Mouse (Mus musculus) forebrain, embryonic 10.5 days (tissue): Measurements from ENCODE around the gene Kcnf1. TPM values are rescaled to one million over a fixed set of nuclear protein-coding genes. Genes with fewer than 3 reads are reported as not detected.

Experiments used
- DNase-seq: peaks from one replicate; pipeline ENCODE4 v3.0.0-alpha.2; 2017; ENCODE audit warnings: low spot score; ENCODE audit errors: extremely low spot score
- H3K27ac ChIP-seq: fragments of 300-500 bp; sonication (generic); 2 replicates; pipeline ENCODE4 v1.5.1; 2016; ENCODE audit warnings: mild to moderate bottlenecking
- H3K27me3 ChIP-seq: fragments of 300-500 bp; sonication (generic); 2 replicates; pipeline ENCODE4 v1.6.1; 2016; ENCODE audit warnings: mild to moderate bottlenecking; ENCODE audit not compliant: poor library complexity, severe bottlenecking
- H3K36me3 ChIP-seq: fragments of 300-500 bp; sonication (generic); replicated peaks from 2 replicates; pipeline ENCODE4 v1.6.1; 2016; ENCODE audit warnings: mild to moderate bottlenecking, moderate library complexity
- H3K4me1 ChIP-seq: fragments of 300-500 bp; sonication (generic); 2 replicates; pipeline ENCODE4 v1.6.1; 2016
- H3K4me3 ChIP-seq: fragments of 300-500 bp; sonication (generic); 2 replicates; pipeline ENCODE4 v1.5.1; 2016; ENCODE audit warnings: mild to moderate bottlenecking, moderate library complexity
- H3K9me3 ChIP-seq: fragments of 300-500 bp; sonication (generic); 2 replicates; pipeline ENCODE4 v1.6.1; 2016; ENCODE audit warnings: mild to moderate bottlenecking, moderate library complexity
- WGBS: fragments of 180-500 bp; shearing (Covaris S2); methylation state at CpG from one replicate; pipeline ENCODE4 v1.1.7; 2016; 5-methylcytosine and 5-hydroxymethylcytosine counted together
- polyA plus RNA-seq: library from polyadenylated mRNA; unstranded; fragments of >200 nt; fragmentation: Nextera tagmentation; extraction: Ambion mirVana; gene quantifications from 2 replicates; pipeline ENCODE4 v1.2.1, GENCODE M21; 2016

Kcnf1 gene
- polyA plus RNA-seq: 0.50 and 0.62 TPM in 2 replicates

- DNase-seq: no peak
- Histone ChIP-seq H3K27me3 (peaks cover 55% of the 10 kb centered on the region), H3K9me3 (no peaks in the 10 kb centered on the region), H3K4me3 (peak within 1 kb of the TSS; percentile 69), H3K36me3 (no peaks in the 10 kb centered on the region), H3K4me1 (peaks cover 18% of the 10 kb centered on the region), H3K27ac (peak within 1 kb of the TSS; percentile 83)
- WGBS: 13% methylated on average over 4 of the region's 4 CpGs
These were observed at the start of gene Kcnf1 for GRCm38 (mm10) chr12:17176757-17177092. Gene Kcnf1, minus strand, starts transcription at chr12:17176888.

- no peaks in the 10 kb centered on the region for H3K9me3 ChIP-seq
- H3K27me3 ChIP-seq: no peaks in the 10 kb centered on the region
- WGBS: 89% methylated on average over 5 of the region's 5 CpGs
- 0 out of 2 replicates have a peak, but pooled peaks cover 8% of the 10 kb centered on the region for H3K4me1 ChIP-seq
- H3K4me3 ChIP-seq: no peak overlapping the region
- DNase-seq: no peak
- no peaks in the 10 kb centered on the region for H3K36me3 ChIP-seq
- H3K27ac ChIP-seq: no peak overlapping the region
These were observed 48.3 kb upstream of the Kcnf1 start for GRCm38 (mm10) chr12:17225012-17225411.

- Histone ChIP-seq H3K4me3 (no peak overlapping the region), H3K9me3 (no peaks in the 10 kb centered on the region), H3K27ac (no peak overlapping the region), H3K36me3 (no peaks in the 10 kb centered on the region), H3K4me1 (peaks cover 13% of the 10 kb centered on the region), H3K27me3 (no peaks in the 10 kb centered on the region)
- DNase-seq: no peak
- WGBS: 65% methylated on average over 3 of the region's 3 CpGs
These were observed 46.4 kb upstream of the Kcnf1 start for GRCm38 (mm10) chr12:17223050-17223449.

GRCm38 (mm10) chr12:17221891-17222428, 45.3 kb upstream of the Kcnf1 start:
- Histone ChIP-seq H3K4me1 (peaks cover 18% of the 10 kb centered on the region), H3K27ac (no peak overlapping the region), H3K9me3 (no peaks in the 10 kb centered on the region), H3K4me3 (no peak overlapping the region), H3K27me3 (no peaks in the 10 kb centered on the region), H3K36me3 (no peaks in the 10 kb centered on the region)
- DNase-seq: peak; percentile 15
- 50% methylated on average over 5 of the region's 5 CpGs for WGBS

GRCm38 (mm10) chr12:17220631-17221030, 43.9 kb upstream of the Kcnf1 start:
- Histone ChIP-seq H3K27me3 (no peaks in the 10 kb centered on the region), H3K4me3 (no peak overlapping the region), H3K4me1 (peaks cover 18% of the 10 kb centered on the region), H3K27ac (no peak overlapping the region), H3K9me3 (no peaks in the 10 kb centered on the region), H3K36me3 (no peaks in the 10 kb centered on the region)
- WGBS: 74% methylated on average over 5 of the region's 5 CpGs
- peak; percentile 11 for DNase-seq

GRCm38 (mm10) chr12:17219107-17219506, 42.4 kb upstream of the Kcnf1 start:
- peaks cover 14% of the 10 kb centered on the region for H3K4me1 ChIP-seq
- H3K36me3 ChIP-seq: no peaks in the 10 kb centered on the region
- DNase-seq: no peak
- H3K27me3 ChIP-seq: no peaks in the 10 kb centered on the region
- 87% methylated on average over 4 of the region's 4 CpGs for WGBS
- no peak overlapping the region for H3K27ac ChIP-seq
- H3K4me3 ChIP-seq: no peak overlapping the region
- H3K9me3 ChIP-seq: peaks cover 4% of the 10 kb centered on the region; the same call in 1 of the 2 replicates

- peaks cover 7% of the 10 kb centered on the region; the same call in 1 of the 2 replicates for H3K9me3 ChIP-seq
- peaks cover 14% of the 10 kb centered on the region for H3K4me1 ChIP-seq
- 45% methylated on average over 8 of the region's 8 CpGs for WGBS
- no peaks in the 10 kb centered on the region for H3K27me3 ChIP-seq
- H3K27ac ChIP-seq: peak overlapping the region; percentile 25; the same call in 1 of the 2 replicates
- peak; percentile 12 for DNase-seq
- H3K4me3 ChIP-seq: no peak overlapping the region
- H3K36me3 ChIP-seq: no peaks in the 10 kb centered on the region
These were observed 41.7 kb upstream of the Kcnf1 start for GRCm38 (mm10) chr12:17218390-17218789.

- Histone ChIP-seq H3K9me3 (peaks cover 7% of the 10 kb centered on the region; the same call in 1 of the 2 replicates), H3K4me3 (no peak overlapping the region), H3K36me3 (no peaks in the 10 kb centered on the region), H3K27me3 (no peaks in the 10 kb centered on the region), H3K4me1 (peaks cover 9% of the 10 kb centered on the region), H3K27ac (no peak overlapping the region)
- 93% methylated on average over 7 of the region's 7 CpGs for WGBS
- DNase-seq: no peak
These were observed 39.1 kb upstream of the Kcnf1 start for GRCm38 (mm10) chr12:17215751-17216150.

- no peak for DNase-seq
- Histone ChIP-seq H3K27me3 (no peaks in the 10 kb centered on the region), H3K36me3 (no peaks in the 10 kb centered on the region), H3K4me1 (peaks cover 12% of the 10 kb centered on the region), H3K4me3 (no peak overlapping the region), H3K27ac (peak overlapping the region; percentile 56), H3K9me3 (no peaks in the 10 kb centered on the region)
- 45% methylated on average over 13 of the region's 13 CpGs for WGBS
These were observed 26.0 kb upstream of the Kcnf1 start for GRCm38 (mm10) chr12:17202492-17203322.

- no peaks in the 10 kb centered on the region for H3K9me3 ChIP-seq
- 96% methylated on average over 5 of the region's 5 CpGs for WGBS
- no peak for DNase-seq
- no peaks in the 10 kb centered on the region for H3K27me3 ChIP-seq
- no peak overlapping the region for H3K4me3 ChIP-seq
- H3K27ac ChIP-seq: no peak overlapping the region
- H3K36me3 ChIP-seq: no peaks in the 10 kb centered on the region
- H3K4me1 ChIP-seq: peaks cover 12% of the 10 kb centered on the region
These were observed 21.9 kb upstream of the Kcnf1 start for GRCm38 (mm10) chr12:17198621-17199020.

- Histone ChIP-seq H3K4me1 (no peaks in the 10 kb centered on the region), H3K4me3 (no peak overlapping the region), H3K9me3 (no peaks in the 10 kb centered on the region), H3K27ac (no peak overlapping the region), H3K36me3 (no peaks in the 10 kb centered on the region), H3K27me3 (no peaks in the 10 kb centered on the region)
- no peak for DNase-seq
- 97% methylated on average over 6 of the region's 6 CpGs for WGBS
These were observed 17.5 kb upstream of the Kcnf1 start for GRCm38 (mm10) chr12:17194140-17194539.

- no peaks in the 10 kb centered on the region for H3K4me1 ChIP-seq
- H3K27me3 ChIP-seq: no peaks in the 10 kb centered on the region
- H3K9me3 ChIP-seq: no peaks in the 10 kb centered on the region
- H3K27ac ChIP-seq: no peak overlapping the region
- 87% methylated on average over 1 of the region's 1 CpGs for WGBS
- H3K4me3 ChIP-seq: no peak overlapping the region
- no peaks in the 10 kb centered on the region for H3K36me3 ChIP-seq
- no peak for DNase-seq
These were observed 16.6 kb upstream of the Kcnf1 start for GRCm38 (mm10) chr12:17193311-17193710.

- H3K9me3 ChIP-seq: no peaks in the 10 kb centered on the region
- no peaks in the 10 kb centered on the region for H3K4me1 ChIP-seq
- H3K36me3 ChIP-seq: no peaks in the 10 kb centered on the region
- no peak for DNase-seq
- H3K4me3 ChIP-seq: no peak overlapping the region
- no peak overlapping the region for H3K27ac ChIP-seq
- 91% methylated on average over 2 of the region's 2 CpGs for WGBS
- no peaks in the 10 kb centered on the region for H3K27me3 ChIP-seq
These were observed 16.2 kb upstream of the Kcnf1 start for GRCm38 (mm10) chr12:17192887-17193286.
